In genomic region chr5:124043212-124043978, GRCm38 (mm10) we compare ENCODE assay signal across 8 mouse cellular contexts. TPM values are rescaled to one million over a fixed set of nuclear protein-coding genes. Genes with fewer than 3 reads are reported as not detected.
DNase-seq lines count a peak whose midpoint lies in the region; ATAC-seq lines count a peak whose summit lies in the region.

No protein-coding gene starts in this region.

- H3K36me3 ChIP-seq in kidney, embryonic 14.5 days (ENCODE audit: control insufficient read depth, insufficient read depth, low read length) = no peaks in the 10 kb centered on the region
- no peaks in the 10 kb centered on the region for H3K36me3 ChIP-seq in liver, embryonic 13.5 days

- H3K4me2 ChIP-seq in kidney, embryonic 14.5 days (replicated peaks; ENCODE audit: low read depth, low read length) = no peak overlapping the region
- H3K4me2 ChIP-seq in liver, embryonic 13.5 days = no peak overlapping the region

- H3K27ac ChIP-seq in kidney, embryonic 14.5 days (ENCODE audit: low read depth, low read length) = no peak overlapping the region
- H3K27ac ChIP-seq in liver, embryonic 13.5 days = peak overlapping the region; percentile 48; the same call in 1 of the 2 replicates

- H3K27me3 ChIP-seq in kidney, embryonic 14.5 days (ENCODE audit: control insufficient read depth, insufficient read depth, low read length) = no peaks in the 10 kb centered on the region
- no peaks in the 10 kb centered on the region for H3K27me3 ChIP-seq in liver, embryonic 13.5 days

- WGBS in kidney, embryonic 14.5 days = 62% methylated on average over 10 of the region's 10 CpGs
- WGBS in liver, embryonic 13.5 days (ENCODE audit: insufficient replicate concordance) = 50% methylated on average over 10 of the region's 10 CpGs

- H3K9me3 ChIP-seq in kidney, embryonic 14.5 days (ENCODE audit: control insufficient read depth, low read length) = no peaks in the 10 kb centered on the region
- no peaks in the 10 kb centered on the region for H3K9me3 ChIP-seq in liver, embryonic 13.5 days (replicated peaks)

- peak; percentile 20 for DNase-seq in kidney, adult 18-20 months
- DNase-seq in brain, embryonic 18.5 days (ENCODE audit: low read depth, low spot score) = peak; percentile 72
- peak; percentile 98 for DNase-seq in heart, adult 11 months
- peak; percentile 31 to 46 for DNase-seq in kidney, postnatal 4 days
- DNase-seq in liver, embryonic 13.5 days = no peak
- DNase-seq in right cerebral cortex, postnatal 25 days = peak; percentile 79

- H3K4me1 ChIP-seq in kidney, embryonic 14.5 days (ENCODE audit: control insufficient read depth, insufficient read depth, low read length) = no peaks in the 10 kb centered on the region
- peaks cover 43% of the 10 kb centered on the region for H3K4me1 ChIP-seq in liver, embryonic 13.5 days (replicated peaks)

- ATAC-seq in kidney, embryonic 14.5 days (ENCODE audit: low FRiP score, low TSS enrichment) = no peak
- peak; percentile 47 for ATAC-seq in liver, embryonic 13.5 days (ENCODE audit: low read depth)
- ATAC-seq in erythroid progenitor cell, adult 5-6 weeks (replicated peaks; ENCODE audit: low FRiP score, poor library complexity, severe bottlenecking) = no peak

- no peak overlapping the region for H3K4me3 ChIP-seq in kidney, embryonic 14.5 days (ENCODE audit: low read length)
- H3K4me3 ChIP-seq in liver, embryonic 13.5 days (replicated peaks) = no peak overlapping the region

- no peak overlapping the region for H3K9ac ChIP-seq in kidney, embryonic 14.5 days (ENCODE audit: low read depth, low read length)
- H3K9ac ChIP-seq in liver, embryonic 13.5 days = 0 out of 2 replicates have a peak overlapping the region, but pooled peaks have one; percentile 1

RNA-seq across cellular contexts. Expression of gene Vps37b, which starts 11.3 kb away (rescaled TPM):
- polyA plus RNA-seq in kidney, embryonic 14.5 days (2014; fragmentation: Nextera tagmentation; extraction: Ambion mirVana) = 20.2 and 27.6 TPM in 2 replicates
- polyA plus RNA-seq in liver, embryonic 13.5 days (2015; fragmentation: Nextera tagmentation; extraction: Ambion mirVana) = 16.1 and 18.0 TPM in 2 replicates
- total RNA-seq in erythroid progenitor cell, adult 5-6 weeks (2015; ENCODE audit: low replicate concordance) = 15.5 TPM in 2 replicates
- total RNA-seq in erythroid progenitor cell, adult 5-6 weeks (2017; ENCODE audit: low replicate concordance) = 7.3 and 9.6 TPM in 2 replicates

RNA-seq across cellular contexts. Expression of gene Abcb9, which starts 52.2 kb away (rescaled TPM):
- 0.44 and 0.97 TPM in 2 replicates for polyA plus RNA-seq in kidney, embryonic 14.5 days (2014; fragmentation: Nextera tagmentation; extraction: Ambion mirVana)
- polyA plus RNA-seq in liver, embryonic 13.5 days (2015; fragmentation: Nextera tagmentation; extraction: Ambion mirVana) = 4.5 and 4.6 TPM in 2 replicates
- 22.3 and 24.7 TPM in 2 replicates for total RNA-seq in erythroid progenitor cell, adult 5-6 weeks (2015; ENCODE audit: low replicate concordance)
- 23.8 and 25.2 TPM in 2 replicates for total RNA-seq in erythroid progenitor cell, adult 5-6 weeks (2017; ENCODE audit: low replicate concordance)
